Mouse (Mus musculus) urinary bladder, postnatal 4 days (tissue): ENCODE results near the gene Gm12258.
A peak's percentile ranks its signal among the peaks of the same experiment; 100 is the strongest.
"Not testable (repeated sequence)": the region's sequence is repeated elsewhere in the genome, so short reads cannot be mapped to it uniquely, and the experiment has no call there.

Experiments
- DNase-seq, 2 experiments: peaks; one replicate each; pipeline ENCODE4 v3.0.0; 2021 to 2022; ENCODE audit warnings: low spot score in 2 of 2

The Gm12258 gene

DNA sequence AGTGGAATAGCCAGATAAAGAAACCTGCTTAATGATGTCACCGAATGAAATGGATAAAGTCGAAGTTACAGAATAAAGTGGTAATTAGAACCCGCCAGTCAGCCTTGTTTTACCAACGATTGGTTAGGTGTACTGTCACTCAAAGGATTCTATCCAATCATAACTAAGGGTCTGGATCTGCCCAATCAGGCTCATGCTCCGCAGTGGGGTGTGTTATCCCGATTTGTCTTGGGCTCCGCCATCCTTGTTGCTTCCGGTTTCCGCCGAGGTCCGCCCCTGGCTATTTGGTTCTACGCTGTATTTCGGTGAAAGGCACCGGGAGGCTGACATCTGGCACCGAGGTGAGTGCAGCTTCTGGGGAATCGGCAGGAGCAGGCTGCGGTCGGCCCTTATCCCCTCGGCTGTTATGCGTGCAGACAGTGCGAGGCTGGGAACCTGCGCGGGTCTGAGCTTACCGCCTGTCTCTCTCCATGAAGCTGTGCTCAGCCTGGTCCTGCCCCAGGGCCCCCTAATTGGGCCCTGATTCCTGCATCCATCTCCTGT, at the start of gene Gm12258:
Gm12258 (plus strand) TSS at position 240 of the 543 bp plus-strand sequence.
- DNase-seq, result peak; percentile 76 to 82

DNA sequence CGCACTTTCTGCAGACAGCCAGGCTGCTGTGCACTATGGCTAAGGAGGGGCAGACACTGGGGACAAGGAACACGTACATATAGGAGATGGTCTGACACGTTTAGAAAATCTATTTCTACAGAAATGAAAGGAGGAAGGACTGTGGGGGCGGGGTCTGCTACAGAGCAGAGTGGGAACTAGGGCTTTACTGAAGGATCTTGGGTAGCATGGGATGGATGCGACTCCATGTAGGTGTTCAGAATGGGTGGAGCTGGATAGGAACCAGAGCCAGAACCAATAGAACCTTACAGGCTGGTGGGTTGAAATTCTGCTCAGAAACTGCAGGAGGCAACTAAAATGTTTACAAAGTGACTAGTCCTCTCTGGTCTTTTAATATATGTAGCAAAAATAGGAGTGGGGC, 47.2 kb upstream of the Gm12258 start:
- no peak for DNase-seq

DNA sequence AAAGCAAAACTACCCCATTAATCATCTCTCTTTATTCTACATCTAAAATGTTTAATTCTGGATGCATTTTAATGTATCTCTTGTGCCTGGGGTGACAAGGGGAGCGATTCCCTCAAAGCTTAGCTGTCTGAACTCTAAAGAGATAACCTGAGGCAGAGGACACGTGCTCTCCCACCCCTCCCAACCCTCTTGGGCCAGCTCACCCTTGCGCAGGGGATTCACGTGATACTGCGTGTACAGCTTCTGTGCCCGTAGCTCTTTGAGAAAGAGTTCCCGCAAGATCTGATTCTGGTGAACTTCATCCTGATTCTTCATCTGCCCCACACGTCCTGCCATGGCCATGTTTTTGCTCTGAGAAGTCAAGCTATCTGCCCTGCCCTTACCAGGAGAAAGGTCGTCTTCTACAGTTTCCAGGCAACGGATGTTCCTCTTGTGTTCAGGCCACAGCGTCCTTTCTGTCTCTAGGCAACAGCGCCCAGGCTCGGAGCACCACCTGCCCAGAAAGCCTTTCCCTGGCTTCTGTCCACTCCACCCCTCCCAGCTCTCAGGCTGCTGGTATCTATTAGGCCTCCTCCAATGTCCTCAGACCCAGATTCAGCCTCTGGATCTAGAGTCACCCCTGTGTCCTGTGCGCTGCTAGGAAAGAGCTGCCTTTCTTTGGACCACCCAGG, 45.3 kb upstream of the Gm12258 start, which contains the start of gene Fam183b:
Fam183b (minus strand) TSS at position 403 of the 671 bp plus-strand sequence.
- DNase-seq, result no peak

DNA sequence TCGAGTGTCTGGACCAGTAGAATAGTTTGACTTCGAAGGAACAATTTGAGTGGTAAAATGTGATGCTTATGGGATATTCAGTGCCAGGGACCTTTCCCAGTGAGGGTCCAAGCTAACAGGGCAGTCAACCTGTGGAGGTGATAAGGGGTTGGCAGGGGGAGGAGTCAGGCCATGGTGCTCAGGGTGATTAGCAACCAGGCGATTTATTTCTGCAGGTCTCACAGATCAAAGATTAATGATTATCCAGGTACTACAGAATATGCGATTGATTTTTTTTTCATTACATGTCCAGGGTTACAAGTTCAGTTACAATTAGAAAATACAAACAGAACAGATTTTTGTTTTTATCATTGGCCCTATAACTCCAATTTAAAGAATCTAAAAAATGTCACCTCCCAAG, 43.1 kb upstream of the Gm12258 start:
- no peak for DNase-seq

DNA sequence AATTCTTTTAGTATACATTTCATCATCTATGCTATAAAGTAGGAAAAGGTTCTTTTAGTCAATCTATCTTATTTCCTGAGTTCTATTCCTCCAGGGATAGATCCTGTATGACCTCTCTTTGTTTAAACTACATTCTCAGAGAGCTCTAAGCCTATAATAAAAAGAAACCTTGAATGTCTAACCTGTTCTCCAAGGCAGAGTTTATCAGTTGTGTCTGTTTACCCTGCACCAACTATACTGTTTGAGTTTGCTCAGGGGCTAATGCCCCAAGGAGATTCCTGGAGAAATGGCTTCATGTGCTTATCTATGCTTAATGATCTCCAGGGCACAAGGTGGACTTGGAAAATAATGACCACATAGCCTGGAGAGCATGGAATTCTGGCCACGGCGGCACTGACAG, 42.6 kb upstream of the Gm12258 start:
- DNase-seq, result no peak

DNA sequence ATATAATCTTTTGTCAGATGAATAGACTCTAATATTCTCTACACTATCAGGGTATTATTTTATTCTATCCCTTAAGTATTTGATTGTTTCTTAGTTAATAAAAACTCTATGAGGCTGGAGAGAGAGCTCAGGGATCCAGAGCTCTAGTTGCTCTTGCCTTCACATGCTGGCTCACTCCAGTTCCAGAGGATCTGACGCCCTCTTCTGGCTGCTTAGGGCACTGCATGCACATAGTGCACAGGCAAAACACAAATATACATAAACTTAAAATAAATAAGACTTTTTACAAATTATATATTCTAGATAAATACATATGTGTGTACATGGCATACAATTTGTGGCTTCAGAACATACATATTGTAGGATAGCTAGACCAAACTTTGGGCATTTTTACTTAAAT, 35.0 kb upstream of the Gm12258 start:
- DNase-seq, result no peak

DNA sequence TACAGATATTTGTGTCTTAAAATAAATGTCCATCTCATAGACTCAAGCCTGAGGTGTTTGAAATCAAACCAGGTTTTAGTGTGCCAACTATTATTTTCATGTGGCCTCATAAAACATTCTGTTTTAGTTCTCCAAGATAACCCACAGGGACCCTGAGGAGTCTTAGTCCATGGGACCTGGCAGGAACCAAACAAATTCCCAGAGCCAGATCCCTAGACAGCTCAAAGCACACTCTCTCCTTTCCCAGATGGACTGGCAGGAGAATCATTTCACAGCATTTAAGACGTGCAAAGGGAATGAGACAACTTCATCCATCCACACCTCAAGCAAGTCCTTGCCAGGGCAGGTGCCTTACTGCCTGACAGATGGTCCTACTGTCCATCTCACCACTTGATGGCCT, 32.3 kb upstream of the Gm12258 start, which contains the start of gene Olfr313:
Olfr313 (plus strand) TSS at position 301 of the 400 bp plus-strand sequence.
- DNase-seq, result not testable (repeated sequence)

DNA sequence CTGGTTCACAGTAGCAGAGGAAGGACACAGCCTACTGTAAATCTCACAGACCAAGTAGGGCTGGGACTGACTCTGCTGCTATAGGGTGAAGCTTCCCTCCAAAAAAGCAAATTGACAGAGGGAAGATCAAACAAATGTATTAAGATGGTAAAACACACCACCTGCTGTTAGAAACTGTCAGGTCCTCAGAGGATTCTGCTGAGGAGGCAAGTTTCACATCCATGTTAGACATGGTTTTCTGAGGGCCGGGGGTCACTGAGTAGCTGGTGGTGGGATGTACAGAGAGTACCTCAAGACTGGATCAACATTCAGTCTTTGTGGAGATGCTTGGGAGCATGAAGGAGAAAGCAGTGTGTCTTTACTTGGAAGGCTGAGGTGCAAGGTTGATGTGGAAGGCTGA, 31.3 kb upstream of the Gm12258 start:
- DNase-seq, result no peak

DNA sequence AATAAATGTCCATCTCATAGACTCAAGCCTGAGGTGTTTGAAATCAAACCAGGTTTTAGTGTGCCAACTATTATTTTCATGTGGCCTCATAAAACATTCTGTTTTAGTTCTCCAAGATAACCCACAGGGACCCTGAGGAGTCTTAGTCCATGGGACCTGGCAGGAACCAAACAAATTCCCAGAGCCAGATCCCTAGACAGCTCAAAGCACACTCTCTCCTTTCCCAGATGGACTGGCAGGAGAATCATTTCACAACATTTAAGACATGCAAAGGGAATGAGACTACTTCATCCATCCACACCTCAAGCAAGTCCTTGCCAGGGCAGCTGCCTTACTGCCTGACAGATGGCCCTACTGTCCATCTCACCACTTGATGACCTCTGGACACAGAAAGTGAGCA, 18.0 kb upstream of the Gm12258 start, which contains the start of gene Olfr312:
Olfr312 (plus strand) TSS at position 301 of the 400 bp plus-strand sequence.
- not testable (repeated sequence) for DNase-seq

DNA sequence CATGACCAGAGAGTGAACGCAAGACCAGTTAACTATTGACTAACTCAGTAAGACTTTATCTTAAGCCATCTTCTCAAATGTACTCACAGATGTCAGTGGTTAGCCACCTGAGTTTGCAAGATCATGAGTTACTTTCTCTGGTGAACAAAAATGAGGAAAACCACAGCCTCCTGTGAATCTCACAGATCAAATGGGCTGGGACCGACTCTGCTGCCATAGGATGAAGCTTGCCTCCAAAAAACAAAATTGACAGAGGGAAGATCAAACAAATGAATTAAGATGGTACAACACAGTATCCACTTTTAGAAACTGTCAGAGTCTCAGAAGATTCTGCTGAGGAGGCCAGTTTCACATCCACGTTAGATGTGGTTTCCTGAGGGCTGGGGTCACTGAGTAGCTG, 17.2 kb upstream of the Gm12258 start:
- DNase-seq, result no peak

DNA sequence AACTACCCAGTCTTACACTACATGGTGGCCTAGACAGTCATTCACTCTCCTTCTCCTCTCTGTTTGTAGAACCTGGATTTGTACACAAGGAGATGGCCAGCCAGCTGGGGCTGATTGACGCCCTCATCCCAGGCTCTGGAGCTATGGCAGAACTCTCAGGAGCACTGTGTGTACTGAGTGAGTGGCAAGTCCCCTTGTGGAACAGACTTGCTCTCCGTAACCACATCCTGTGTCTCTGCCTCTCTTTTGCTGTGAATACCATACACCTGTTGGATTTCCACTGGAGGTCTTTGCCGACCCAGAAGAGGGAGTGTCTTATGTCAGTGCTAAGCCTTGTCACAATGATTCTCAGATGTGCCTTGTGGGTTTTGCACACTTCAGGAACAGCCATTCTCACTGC, 14.4 kb upstream of the Gm12258 start:
- DNase-seq, result not testable (repeated sequence)

DNA sequence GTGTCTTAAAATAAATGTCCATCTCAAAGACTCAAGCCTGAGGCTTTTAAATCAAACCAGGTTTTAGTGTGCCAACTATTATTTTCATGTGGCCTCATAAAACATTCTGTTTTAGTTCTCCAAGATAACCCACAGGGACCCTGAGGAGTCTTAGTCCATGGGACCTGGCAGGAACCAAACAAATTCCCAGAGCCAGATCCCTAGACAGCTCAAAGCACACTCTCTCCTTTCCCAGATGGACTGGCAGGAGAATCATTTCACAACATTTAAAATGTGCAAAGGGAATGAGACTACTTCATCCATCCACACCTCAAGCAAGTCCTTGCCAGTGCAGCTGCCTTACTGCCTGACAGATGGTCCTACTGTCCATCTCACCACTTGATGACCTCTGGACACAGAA, 8.0 kb upstream of the Gm12258 start, which contains the start of gene Olfr311:
Olfr311 (plus strand) TSS at position 301 of the 400 bp plus-strand sequence.
- DNase-seq, result not testable (repeated sequence)

DNA sequence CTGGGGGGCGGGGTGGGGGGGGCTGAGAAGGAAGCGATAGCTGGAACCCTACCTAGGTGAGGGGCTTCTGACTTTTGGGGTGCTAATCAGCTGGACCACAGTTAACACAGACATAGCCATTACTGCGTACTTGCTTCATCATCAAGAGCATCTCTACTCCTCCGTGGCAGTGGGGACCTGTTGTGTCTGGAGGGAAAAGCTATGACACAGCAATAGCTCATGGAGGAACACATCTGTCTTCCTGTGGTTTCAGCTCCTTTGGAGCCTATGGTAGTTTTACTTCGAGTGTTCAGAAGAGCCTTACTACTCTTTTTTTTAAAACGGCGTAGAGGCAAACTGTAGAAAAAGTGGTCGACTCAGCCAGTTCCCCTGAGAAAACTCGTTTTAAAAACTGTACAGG, 678 bp downstream of the Gm12258 start:
- DNase-seq, result no peak

DNA sequence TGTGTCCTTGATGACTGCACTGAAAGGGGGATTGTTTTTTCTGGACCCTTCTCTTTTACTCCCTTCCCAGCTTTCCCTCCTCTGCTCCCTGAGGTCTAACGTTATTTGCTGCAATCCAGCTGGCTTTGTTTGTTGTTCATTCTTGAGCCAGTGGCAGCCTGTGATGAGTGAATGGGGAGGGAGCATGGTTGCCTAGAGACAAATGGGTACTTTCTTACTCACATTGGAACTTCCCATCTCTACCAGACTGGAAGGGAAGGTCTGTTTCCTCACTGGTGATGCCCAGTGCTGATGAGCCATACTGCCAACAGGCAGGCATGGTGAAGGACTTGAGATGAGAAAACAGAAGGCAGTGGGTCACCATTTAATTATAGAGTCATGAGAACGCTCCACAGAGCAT, 2.8 kb downstream of the Gm12258 start:
- DNase-seq, result no peak

DNA sequence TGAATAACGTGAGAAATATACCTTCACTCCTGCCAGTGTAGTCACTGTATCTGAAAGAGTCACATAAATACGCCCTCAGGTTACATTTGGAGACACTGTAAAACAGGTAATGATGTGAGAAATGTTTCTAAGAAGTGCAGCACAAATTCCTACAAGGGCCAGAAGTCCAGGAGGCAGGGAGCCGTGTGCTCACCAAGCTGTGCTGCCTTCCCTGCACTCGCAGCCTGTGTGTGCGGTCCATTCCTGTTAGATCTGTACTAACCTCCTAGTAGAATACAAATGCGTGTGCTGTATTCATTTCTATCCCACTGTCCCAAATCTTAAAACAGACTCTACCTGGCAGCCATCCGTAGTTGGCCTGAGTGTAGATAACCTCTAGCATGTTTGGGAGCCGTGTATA, 13.8 kb downstream of the Gm12258 start:
- no peak for DNase-seq

DNA sequence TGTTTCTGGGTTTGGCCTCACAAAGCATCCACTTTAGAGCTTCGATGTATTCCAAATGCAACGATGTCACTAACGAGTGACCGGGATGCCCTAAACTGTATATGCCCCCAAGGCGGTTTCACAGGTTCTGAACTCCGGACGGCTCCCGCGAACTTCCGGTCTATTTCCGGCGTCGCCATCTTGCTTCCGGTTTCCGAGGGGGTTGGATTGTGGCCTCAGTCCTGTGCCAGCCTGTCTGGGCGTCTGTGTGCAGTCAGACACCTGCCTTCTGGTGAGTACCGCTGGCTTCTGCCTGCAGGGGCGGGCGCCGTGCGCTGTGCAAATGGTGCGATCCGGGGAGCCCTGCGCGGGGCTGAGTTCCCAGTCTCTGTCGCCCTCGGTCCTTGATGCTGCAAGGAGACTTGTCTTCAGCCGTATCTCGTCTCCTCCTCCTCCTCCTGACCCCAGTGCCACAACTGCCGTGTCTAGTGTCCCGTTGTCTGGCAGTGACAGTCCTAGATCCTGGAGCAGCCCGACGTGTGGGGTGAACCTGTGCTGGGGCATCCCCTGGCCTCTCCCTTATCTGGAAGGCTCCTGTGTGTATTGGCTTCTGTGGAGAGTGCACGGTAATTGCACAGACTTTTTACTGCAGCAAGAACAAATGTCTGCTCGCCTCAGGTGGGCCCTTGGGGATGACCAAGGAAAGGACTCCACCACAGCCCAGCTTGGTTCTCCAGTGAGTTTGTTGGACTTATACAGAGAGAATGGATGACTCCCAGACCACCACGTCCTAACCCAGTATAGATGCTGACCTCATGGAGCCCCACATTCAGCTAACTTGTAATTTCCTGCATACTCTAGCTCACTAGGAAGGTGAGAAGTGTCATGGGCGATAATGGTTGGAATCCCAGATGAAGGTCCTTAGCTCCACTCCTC, 20.3 kb downstream of the Gm12258 start, which contains the start of gene 2810021J22Rik:
2810021J22Rik (plus strand) TSS at position 178 of the 915 bp plus-strand sequence.
- DNase-seq, result peak; percentile 73 to 76

DNA sequence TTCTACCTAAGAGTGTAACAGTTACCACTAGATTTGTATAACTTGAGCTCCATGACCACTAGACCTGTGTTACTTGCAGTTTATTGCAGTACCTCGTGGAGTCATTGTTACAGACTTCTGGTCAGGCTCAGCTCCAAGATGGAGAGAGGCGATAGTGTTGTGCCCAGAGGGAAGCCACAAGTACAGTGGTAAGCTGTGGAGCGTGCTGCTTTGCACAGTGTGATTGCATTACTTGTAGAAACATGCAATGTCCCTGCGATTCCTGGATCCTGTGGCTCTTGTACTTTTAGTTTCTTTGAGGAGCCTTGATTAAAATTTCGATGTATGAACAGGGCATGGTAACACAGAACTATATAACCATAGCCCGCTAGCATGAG, 21.0 kb downstream of the Gm12258 start:
- no peak for DNase-seq

DNA sequence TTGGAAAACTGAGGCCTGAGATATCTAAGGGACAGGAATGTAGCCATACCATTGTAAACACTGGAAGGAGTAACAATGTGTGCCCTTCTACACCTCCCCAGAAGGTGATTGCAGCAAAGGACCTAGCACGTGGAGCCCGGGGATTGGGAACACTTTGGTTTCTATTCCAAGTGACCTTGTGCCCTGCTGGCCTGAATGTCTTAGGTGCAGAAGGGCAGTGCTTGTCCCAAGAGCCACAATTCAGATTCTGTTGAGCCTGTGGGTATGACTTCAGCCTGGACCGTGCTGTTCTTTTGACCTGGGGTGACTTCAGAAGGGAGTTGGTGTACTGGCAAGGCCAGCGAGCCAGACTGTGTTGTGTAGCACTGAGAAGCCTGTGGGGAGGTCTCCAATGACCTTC, 24.0 kb downstream of the Gm12258 start:
- no peak for DNase-seq

DNA sequence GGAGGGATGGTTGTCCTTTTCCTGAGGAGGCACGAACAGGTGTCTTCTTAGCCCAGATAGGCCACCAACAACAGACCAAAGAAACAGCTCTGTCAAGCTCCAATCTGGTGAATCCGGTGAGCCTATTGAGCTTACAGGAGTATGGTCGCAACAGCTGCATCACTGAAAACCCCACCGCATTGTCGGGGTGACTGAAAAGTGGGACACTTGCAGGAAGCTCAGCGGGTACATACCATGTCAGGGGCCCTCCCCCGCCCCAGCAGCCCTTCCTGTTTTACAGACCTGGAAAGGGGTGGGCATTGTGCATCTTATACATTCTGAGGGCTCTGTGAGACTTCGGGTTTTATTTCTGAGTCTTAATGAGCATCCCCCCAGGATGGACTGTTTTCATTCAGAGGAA, 36.8 kb downstream of the Gm12258 start:
- DNase-seq, result peak in 1 of 2 experiments; percentile 53

DNA sequence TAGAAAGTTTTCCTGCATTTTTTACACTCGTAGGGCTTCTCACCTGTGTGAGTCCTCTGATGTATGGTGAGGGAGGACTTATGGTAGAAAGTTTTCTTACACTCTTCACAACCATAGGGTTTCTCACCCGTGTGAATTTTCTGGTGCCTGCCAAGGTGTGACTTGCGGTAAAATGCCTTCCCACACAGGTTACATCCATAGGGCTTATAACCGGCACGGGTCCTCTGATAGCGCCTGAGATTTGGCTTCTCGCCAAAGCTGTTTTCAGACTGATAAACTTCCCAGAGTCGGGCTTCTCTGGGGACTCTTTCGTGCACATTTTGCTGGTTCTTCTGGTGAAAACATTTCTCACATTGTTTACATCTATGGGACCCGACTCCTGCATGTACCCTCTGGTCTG, 43.6 kb downstream of the Gm12258 start:
- no peak for DNase-seq

DNA sequence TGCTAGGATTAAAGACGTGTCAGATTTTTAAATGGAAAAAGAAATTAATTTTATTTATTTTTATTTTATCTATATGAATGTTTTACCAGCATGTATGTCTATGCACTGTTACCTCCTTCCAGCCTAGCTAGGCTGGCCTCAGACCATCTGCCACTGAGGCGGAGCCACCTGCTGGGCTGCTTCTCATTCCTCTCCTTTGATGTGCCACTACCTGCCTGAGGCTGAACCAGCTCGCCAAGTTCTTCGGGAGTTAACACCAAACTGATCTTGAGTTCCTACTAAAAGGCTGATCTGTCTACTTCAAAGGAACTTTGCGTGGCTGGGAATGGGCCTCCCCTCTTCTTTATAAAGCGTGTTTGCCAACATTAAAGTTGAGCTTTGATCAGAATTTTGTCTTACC, 47.5 kb downstream of the Gm12258 start:
- no peak for DNase-seq

DNA sequence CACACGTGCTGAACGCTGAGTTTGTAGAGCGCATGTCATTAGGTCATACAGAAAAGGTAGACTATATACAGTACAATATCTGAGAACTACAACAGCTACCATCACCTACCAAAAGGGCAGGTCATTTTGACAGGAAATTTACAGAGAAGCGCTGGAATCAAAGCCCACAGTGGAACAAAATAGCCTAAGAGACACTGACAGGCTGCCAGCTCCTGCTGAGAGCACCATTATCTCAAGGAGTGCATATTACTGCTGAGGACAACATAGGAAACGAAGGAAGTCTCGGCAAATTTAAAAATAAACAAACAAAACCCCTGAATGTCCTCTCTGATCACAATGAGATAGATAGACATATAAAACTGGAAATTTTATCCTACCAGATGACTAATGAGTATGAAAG, 50.5 kb downstream of the Gm12258 start:
- DNase-seq, result no peak
